Mouse (Mus musculus): Measurements from ENCODE around the gene Adgrg5. TPM values are rescaled to one million over a fixed set of nuclear protein-coding genes. Genes with fewer than 3 reads are reported as not detected.

The Adgrg5 gene
- polyA plus RNA-seq, 1 experiment from 2014 or later: 2.8 TPM

DNA sequence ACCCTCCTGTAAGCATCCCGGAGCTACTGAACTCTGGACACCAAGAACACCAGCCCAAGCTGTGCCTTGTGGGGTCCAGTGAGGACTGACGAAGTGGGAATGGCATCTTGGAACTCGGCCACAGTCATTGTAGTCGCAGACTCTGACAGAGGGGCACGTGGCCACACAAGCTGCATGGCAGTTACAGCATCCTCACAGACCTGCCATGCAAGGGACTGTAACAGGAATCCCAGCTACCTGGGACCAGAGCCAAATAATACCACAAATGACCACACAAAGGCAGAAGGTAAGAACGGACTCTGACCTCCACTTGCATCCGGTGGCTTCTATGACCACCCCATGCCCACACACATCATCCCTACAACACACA is 30.9 kb downstream of the Adgrg5 start:
- H3K9ac ChIP-seq (ENCODE audit: low read depth, low read length): peak overlapping the region; percentile 38; the same call in 1 of the 2 replicates
- H3K4me3 ChIP-seq (ENCODE audit: low read length): no peak overlapping the region
- 61% methylated on average over 7 of the region's 7 CpGs for WGBS
- no peaks in the 10 kb centered on the region for H3K9me3 ChIP-seq (ENCODE audit: control insufficient read depth, low read length)
- no peaks in the 10 kb centered on the region for H3K27me3 ChIP-seq (replicated peaks; ENCODE audit: control insufficient read depth, insufficient read depth, low read length)
- no peaks in the 10 kb centered on the region for H3K36me3 ChIP-seq (ENCODE audit: control insufficient read depth, insufficient read depth, low read length)
- H3K4me1 ChIP-seq (ENCODE audit: control insufficient read depth, insufficient read depth, low read length): peaks cover 12% of the 10 kb centered on the region
- no peak overlapping the region for H3K4me2 ChIP-seq (ENCODE audit: low read depth, low read length)
- H3K27ac ChIP-seq (ENCODE audit: low read length): no peak overlapping the region
- ATAC-seq: no peak

DNA sequence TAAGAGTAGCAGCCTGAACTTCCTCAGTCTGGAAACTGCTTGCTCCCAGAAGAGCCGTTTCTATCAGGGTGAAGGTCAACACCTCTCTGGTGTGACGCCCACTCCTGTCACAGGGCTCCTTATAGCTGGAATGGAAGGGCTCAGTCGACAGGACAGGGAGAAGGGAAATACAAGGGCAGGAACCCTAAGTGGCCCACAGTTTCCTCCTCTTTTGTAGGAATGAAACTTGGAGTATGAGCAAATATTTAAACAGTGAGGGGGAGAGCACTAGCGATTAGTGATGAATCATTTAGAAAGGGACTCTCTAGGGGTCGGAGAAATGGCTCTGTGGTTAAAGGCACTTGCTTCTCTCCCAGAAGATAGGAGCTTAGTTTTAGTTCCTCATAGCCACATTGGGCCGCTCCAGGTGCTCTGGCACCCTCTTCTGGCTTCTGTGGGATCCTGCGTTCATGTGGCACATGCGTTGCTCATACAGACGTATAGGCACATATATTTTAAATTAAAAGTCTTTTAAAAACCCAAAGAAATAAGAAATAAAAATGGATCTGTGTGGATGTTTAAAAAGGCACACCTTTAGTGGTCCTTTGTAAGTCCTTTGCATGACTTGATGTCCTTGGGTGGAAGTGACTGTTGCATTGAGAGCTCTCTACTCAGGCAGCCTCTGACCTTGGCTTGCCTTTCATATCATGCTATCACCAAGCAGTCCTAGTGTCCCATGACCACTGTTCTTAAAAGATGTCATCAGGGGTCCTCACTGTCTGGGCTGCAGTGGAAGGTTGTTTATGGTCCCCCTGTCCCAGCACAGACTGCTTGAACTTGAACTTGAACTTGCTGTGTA is 31.6 kb downstream of the Adgrg5 start:
- Histone ChIP-seq H3K9ac (ENCODE audit: low read depth, low read length) (peak overlapping the region; percentile 38), H3K36me3 (ENCODE audit: control insufficient read depth, insufficient read depth, low read length) (no peaks in the 10 kb centered on the region), H3K4me2 (ENCODE audit: low read depth, low read length) (no peak overlapping the region), H3K9me3 (ENCODE audit: control insufficient read depth, low read length) (no peaks in the 10 kb centered on the region), H3K27me3 (replicated peaks; ENCODE audit: control insufficient read depth, insufficient read depth, low read length) (no peaks in the 10 kb centered on the region), H3K27ac (ENCODE audit: low read length) (peak overlapping the region; percentile 39), H3K4me3 (ENCODE audit: low read length) (no peak overlapping the region), H3K4me1 (ENCODE audit: control insufficient read depth, insufficient read depth, low read length) (peaks cover 12% of the 10 kb centered on the region)
- peak; percentile 84 for ATAC-seq
- 18% methylated on average over 9 of the region's 9 CpGs for WGBS

DNA sequence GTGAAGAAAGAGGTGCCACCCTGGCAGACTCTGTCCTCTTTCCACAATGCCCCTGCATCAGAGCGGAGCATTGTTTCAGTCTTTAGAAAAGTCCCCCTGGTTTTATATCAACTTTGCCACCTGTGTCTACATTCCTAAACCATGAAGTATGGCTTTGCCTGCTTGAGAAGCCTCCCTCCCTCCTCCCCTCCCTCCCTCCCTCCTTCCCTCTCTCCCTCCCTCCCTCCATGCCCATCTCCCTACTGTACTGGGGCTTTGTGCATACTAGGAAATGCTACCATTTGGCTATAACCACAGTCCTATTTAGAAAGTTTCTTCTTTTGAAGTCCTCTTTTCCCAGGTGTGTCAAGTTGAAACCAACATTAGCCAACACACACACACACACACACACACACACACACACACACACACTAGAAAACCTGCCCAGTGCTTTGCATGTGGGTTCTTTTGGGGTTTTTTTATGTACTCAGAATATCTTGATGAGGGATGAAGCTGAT is 32.6 kb downstream of the Adgrg5 start:
- no peak overlapping the region for H3K9ac ChIP-seq (ENCODE audit: low read depth, low read length)
- H3K27ac ChIP-seq (ENCODE audit: low read length): no peak overlapping the region
- H3K9me3 ChIP-seq (ENCODE audit: control insufficient read depth, low read length): no peaks in the 10 kb centered on the region
- H3K4me3 ChIP-seq (ENCODE audit: low read length): no peak overlapping the region
- no peaks in the 10 kb centered on the region for H3K36me3 ChIP-seq (ENCODE audit: control insufficient read depth, insufficient read depth, low read length)
- H3K27me3 ChIP-seq (replicated peaks; ENCODE audit: control insufficient read depth, insufficient read depth, low read length): no peaks in the 10 kb centered on the region
- WGBS: 69% methylated on average over 1 of the region's 1 CpGs
- ATAC-seq: 0 out of 2 replicates have a peak, but pooled peaks have one; percentile 8
- peaks cover 12% of the 10 kb centered on the region for H3K4me1 ChIP-seq (ENCODE audit: control insufficient read depth, insufficient read depth, low read length)
- no peak overlapping the region for H3K4me2 ChIP-seq (ENCODE audit: low read depth, low read length)

DNA sequence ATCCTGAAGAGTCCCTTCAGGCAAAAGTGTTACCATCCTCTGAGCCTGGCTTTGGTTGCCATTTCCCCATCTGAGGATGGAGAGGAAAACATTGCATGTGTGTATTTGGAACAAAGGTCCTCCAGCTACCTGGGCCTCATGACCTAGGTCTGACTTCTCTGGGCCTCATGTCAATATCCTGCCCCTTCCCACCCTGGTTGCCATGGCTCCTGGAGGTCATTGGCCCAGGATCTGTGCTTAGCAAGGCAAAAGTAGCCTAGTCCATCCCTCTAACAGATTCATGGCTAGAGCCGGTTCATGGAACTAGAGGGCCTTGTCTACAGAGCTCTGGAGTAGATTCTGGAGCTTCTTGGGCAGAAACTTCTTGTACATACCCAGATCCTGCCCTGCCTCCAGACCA is 38.7 kb downstream of the Adgrg5 start:
- no peak overlapping the region for H3K4me2 ChIP-seq (ENCODE audit: low read depth, low read length)
- ATAC-seq: peak; percentile 83
- no peaks in the 10 kb centered on the region for H3K27me3 ChIP-seq (replicated peaks; ENCODE audit: control insufficient read depth, insufficient read depth, low read length)
- no peaks in the 10 kb centered on the region for H3K9me3 ChIP-seq (ENCODE audit: control insufficient read depth, low read length)
- peak overlapping the region; percentile 54 for H3K27ac ChIP-seq (ENCODE audit: low read length)
- H3K36me3 ChIP-seq (ENCODE audit: control insufficient read depth, insufficient read depth, low read length): no peaks in the 10 kb centered on the region
- no peak overlapping the region for H3K9ac ChIP-seq (ENCODE audit: low read depth, low read length)
- H3K4me1 ChIP-seq (ENCODE audit: control insufficient read depth, insufficient read depth, low read length): peaks cover 22% of the 10 kb centered on the region
- no peak overlapping the region for H3K4me3 ChIP-seq (ENCODE audit: low read length)
- 50% methylated on average over 1 of the region's 1 CpGs for WGBS

DNA sequence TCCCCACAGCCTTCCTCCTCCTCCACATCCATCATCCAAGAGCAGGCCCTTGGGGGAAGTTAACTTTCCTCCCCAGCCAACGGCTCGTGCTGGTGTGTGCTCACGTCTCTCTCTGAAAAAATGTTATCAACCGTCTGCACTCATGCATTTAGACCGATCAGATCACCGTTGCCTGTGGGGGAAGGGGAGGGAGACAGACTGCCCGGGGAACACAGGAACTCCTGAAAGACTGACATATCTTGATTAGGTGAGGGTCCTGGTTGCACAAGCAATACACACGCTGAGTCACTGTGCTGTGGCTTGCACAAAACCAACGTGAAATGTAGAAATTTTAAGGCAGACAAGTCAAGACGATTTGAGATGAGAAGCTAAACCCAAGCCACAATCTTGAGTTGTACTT is 41.3 kb downstream of the Adgrg5 start:
- 0 out of 2 replicates have a peak, but pooled peaks have one; percentile 30 for ATAC-seq
- Histone ChIP-seq H3K27ac (ENCODE audit: low read length) (peak overlapping the region; percentile 45), H3K36me3 (ENCODE audit: control insufficient read depth, insufficient read depth, low read length) (no peaks in the 10 kb centered on the region), H3K4me1 (ENCODE audit: control insufficient read depth, insufficient read depth, low read length) (peaks cover 22% of the 10 kb centered on the region), H3K4me3 (ENCODE audit: low read length) (no peak overlapping the region), H3K4me2 (ENCODE audit: low read depth, low read length) (no peak overlapping the region), H3K27me3 (replicated peaks; ENCODE audit: control insufficient read depth, insufficient read depth, low read length) (no peaks in the 10 kb centered on the region), H3K9me3 (ENCODE audit: control insufficient read depth, low read length) (no peaks in the 10 kb centered on the region), H3K9ac (ENCODE audit: low read depth, low read length) (no peak overlapping the region)
- 32% methylated on average over 10 of the region's 10 CpGs for WGBS

DNA sequence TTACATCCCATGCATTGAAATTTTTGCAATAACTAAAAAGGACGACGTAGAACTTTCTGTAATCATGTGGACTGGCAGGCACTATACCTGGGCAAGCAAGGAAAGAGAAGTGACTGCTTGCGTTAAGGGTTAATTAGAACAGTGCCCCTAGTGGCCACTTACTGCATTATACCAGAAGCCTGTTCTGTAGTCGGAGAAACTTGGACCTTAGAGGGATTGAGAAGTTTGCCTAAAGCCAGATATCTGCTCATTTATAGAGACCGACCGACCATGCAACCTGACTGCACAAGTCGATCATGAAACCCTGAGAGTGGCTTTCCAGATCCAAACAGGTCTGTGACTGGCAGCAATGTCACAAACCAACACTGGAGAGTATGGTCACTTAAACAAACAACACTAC is 43.1 kb downstream of the Adgrg5 start:
- no peak overlapping the region for H3K4me3 ChIP-seq (ENCODE audit: low read length)
- peak overlapping the region; percentile 52 for H3K27ac ChIP-seq (ENCODE audit: low read length)
- 22% methylated on average over 7 of the region's 7 CpGs for WGBS
- no peaks in the 10 kb centered on the region for H3K9me3 ChIP-seq (ENCODE audit: control insufficient read depth, low read length)
- peak; percentile 30; the same call in 1 of the 2 replicates for ATAC-seq
- H3K36me3 ChIP-seq (ENCODE audit: control insufficient read depth, insufficient read depth, low read length): no peaks in the 10 kb centered on the region
- H3K9ac ChIP-seq (ENCODE audit: low read depth, low read length): no peak overlapping the region
- no peaks in the 10 kb centered on the region for H3K27me3 ChIP-seq (replicated peaks; ENCODE audit: control insufficient read depth, insufficient read depth, low read length)
- peaks cover 20% of the 10 kb centered on the region for H3K4me1 ChIP-seq (ENCODE audit: control insufficient read depth, insufficient read depth, low read length)
- H3K4me2 ChIP-seq (ENCODE audit: low read depth, low read length): no peak overlapping the region

DNA sequence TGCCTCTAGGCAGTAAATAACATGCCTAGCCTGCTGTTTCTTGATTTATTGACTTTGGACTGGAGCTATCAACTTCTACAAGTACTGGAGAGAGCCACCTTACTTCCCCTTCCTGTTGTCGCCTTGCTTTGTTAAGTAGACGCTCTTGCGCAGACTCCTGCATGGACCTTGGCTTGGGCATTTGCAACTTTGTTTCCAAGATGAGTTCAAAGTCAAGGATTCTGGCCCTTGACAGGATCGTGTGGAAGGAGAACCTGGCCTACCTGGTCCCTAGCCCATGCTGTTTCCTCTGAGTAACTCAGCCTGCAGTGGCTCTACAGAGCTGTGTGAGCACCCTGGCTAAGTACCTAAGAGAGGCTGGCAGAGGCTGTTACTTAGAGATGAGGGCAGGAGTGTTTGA is 43.6 kb downstream of the Adgrg5 start:
- Histone ChIP-seq H3K4me2 (ENCODE audit: low read depth, low read length) (no peak overlapping the region), H3K4me3 (ENCODE audit: low read length) (no peak overlapping the region), H3K27ac (ENCODE audit: low read length) (peak overlapping the region; percentile 52), H3K36me3 (ENCODE audit: control insufficient read depth, insufficient read depth, low read length) (no peaks in the 10 kb centered on the region), H3K27me3 (replicated peaks; ENCODE audit: control insufficient read depth, insufficient read depth, low read length) (no peaks in the 10 kb centered on the region), H3K9ac (ENCODE audit: low read depth, low read length) (no peak overlapping the region), H3K9me3 (ENCODE audit: control insufficient read depth, low read length) (no peaks in the 10 kb centered on the region), H3K4me1 (ENCODE audit: control insufficient read depth, insufficient read depth, low read length) (peaks cover 15% of the 10 kb centered on the region)
- peak; percentile 82 for ATAC-seq
- 55% methylated on average over 4 of the region's 4 CpGs for WGBS

DNA sequence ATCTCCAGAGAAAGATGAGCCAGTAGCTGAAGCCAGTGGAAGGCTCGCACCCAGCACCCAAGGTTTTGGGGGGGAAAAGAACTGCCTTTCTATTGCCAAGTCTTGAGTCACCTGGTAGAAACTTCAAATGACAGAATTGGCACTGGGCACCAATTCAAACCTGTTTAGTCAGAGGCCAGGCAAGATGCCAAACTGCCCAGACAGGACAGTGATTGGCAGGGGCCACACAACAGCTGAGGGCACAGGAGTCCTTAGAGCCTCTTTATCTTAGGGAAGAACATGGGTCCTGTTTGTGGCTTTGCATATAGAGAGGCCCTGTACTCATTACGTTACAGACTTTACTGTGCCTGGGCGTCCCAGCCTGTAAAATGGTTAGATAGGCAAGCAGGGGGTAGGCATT is 44.1 kb downstream of the Adgrg5 start:
- no peak for ATAC-seq
- peak overlapping the region; percentile 52; the same call in 1 of the 2 replicates for H3K27ac ChIP-seq (ENCODE audit: low read length)

DNA sequence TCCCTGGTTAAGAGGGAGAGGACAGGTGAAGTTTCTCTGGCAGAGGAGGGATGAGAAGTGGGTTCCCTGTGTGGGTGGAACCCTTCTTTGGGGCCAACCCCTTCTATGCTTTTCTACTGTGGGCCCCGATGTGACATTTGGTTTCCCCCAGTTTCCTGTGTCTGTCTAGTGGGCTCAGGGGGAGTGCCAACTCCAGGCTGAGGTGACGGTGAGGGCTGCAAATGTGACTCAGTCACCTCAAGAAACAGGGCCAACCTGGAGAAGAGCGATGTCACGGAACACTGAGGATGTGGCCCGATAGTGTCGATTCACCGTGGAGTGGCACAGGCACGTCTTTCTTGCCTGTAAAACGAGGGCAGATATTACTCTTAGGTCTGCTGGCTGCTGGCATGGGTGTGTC is 49.8 kb downstream of the Adgrg5 start:
- H3K4me1 ChIP-seq (ENCODE audit: control insufficient read depth, insufficient read depth, low read length): peaks cover 14% of the 10 kb centered on the region
- H3K36me3 ChIP-seq (ENCODE audit: control insufficient read depth, insufficient read depth, low read length): no peaks in the 10 kb centered on the region
- H3K9me3 ChIP-seq (ENCODE audit: control insufficient read depth, low read length): no peaks in the 10 kb centered on the region
- no peak overlapping the region for H3K27ac ChIP-seq (ENCODE audit: low read length)
- ATAC-seq: no peak
- no peak overlapping the region for H3K4me3 ChIP-seq (ENCODE audit: low read length)
- no peaks in the 10 kb centered on the region for H3K27me3 ChIP-seq (replicated peaks; ENCODE audit: control insufficient read depth, insufficient read depth, low read length)
- WGBS: 86% methylated on average over 9 of the region's 9 CpGs
- no peak overlapping the region for H3K9ac ChIP-seq (ENCODE audit: low read depth, low read length)
- H3K4me2 ChIP-seq (ENCODE audit: low read depth, low read length): no peak overlapping the region

More for the DNA sequence above, 44.1 kb downstream of the Adgrg5 start:
- Histone ChIP-seq H3K27me3 (replicated peaks; ENCODE audit: control insufficient read depth, insufficient read depth, low read length) (no peaks in the 10 kb centered on the region), H3K4me2 (ENCODE audit: low read depth, low read length) (no peak overlapping the region), H3K36me3 (ENCODE audit: control insufficient read depth, insufficient read depth, low read length) (no peaks in the 10 kb centered on the region), H3K4me3 (ENCODE audit: low read length) (no peak overlapping the region), H3K9me3 (ENCODE audit: control insufficient read depth, low read length) (no peaks in the 10 kb centered on the region), H3K4me1 (ENCODE audit: control insufficient read depth, insufficient read depth, low read length) (peaks cover 11% of the 10 kb centered on the region), H3K9ac (ENCODE audit: low read depth, low read length) (no peak overlapping the region)
- 72% methylated on average over 3 of the region's 3 CpGs for WGBS

Measured in intestine, embryonic 16.5 days (tissue).